Mouse (Mus musculus): ENCODE measurements around the gene Rab4a. TPM values are rescaled to one million over a fixed set of nuclear protein-coding genes. Genes with fewer than 3 reads are reported as not detected.
A peak's percentile ranks its signal among the peaks of the same experiment; 100 is the strongest.

The Rab4a gene
- polyA plus RNA-seq, 1 experiment from 2014 or later = 30.1 TPM

DNA sequence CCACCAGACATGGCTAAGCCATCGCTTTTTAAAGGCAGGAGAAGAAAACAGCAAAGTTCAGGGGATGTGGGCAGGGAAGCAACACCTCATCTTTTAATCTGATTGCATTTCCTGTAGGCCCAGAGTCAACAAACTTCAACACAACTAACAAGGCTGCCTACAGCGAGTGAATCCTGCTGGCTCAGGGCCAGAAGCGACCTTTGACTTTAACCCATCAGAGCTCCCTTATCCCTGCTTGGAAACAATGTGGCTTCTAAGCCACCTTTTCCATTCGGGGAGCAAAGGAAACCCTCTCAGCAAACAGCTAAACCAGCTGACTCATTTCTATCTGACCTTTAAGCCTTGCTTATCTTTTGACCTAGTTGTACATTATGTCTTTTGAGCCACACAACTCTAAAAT is 9.0 kb upstream of the Rab4a start:
- 23% methylated on average over 4 of the region's 4 CpGs for WGBS
- DNase-seq (peak; percentile 48), ATAC-seq (ENCODE audit: insufficient read depth) (no peak)
- Histone ChIP-seq H3K4me1 (ENCODE audit: insufficient read depth) (no peaks in the 10 kb centered on the region), H3K27me3 (ENCODE audit: insufficient read depth, low read length) (no peaks in the 10 kb centered on the region), H3K27ac (ENCODE audit: low read depth) (no peak overlapping the region), H3K4me3 (ENCODE audit: low read depth, low read length) (no peak overlapping the region), H3K9me3 (ENCODE audit: low read depth, low read length) (no peaks in the 10 kb centered on the region), H3K36me3 (ENCODE audit: insufficient read depth) (no peaks in the 10 kb centered on the region), H3K9ac (no peak overlapping the region), H3K4me2 (no peak overlapping the region)
- TF ChIP-seq CTCF (IDR thresholded peaks at IDR 0.05; ENCODE audit: low read depth) = no peak

DNA sequence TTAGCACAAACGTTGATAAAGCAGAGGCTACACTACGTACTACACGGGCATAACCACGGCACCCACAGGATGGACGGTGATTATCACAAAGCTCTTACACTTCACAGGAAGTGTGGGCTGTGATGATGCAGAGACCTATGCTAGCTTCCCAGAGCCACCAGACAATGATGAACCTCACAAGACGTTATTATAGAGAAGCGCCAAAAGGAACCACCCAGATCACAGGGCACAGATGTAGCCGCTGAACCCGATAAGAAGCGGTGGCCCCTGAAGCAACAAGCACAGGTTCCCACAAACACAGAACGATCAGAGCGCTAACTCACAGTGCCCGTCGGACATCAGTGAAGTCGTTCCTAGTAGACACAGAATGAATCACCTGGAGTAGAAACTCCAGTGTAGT is 7.9 kb upstream of the Rab4a start:
- H3K36me3 ChIP-seq (ENCODE audit: insufficient read depth) = no peaks in the 10 kb centered on the region
- 87% methylated on average over 15 of the region's 15 CpGs for whole genome bisulfite sequencing
- no peaks in the 10 kb centered on the region for H3K4me1 ChIP-seq (ENCODE audit: insufficient read depth)
- H3K27me3 ChIP-seq (ENCODE audit: insufficient read depth, low read length) = no peaks in the 10 kb centered on the region
- DNase-seq (no peak), ATAC-seq (ENCODE audit: insufficient read depth) (no peak)
- no peak for TF ChIP-seq CTCF (IDR thresholded peaks at IDR 0.05; ENCODE audit: low read depth)
- H3K27ac ChIP-seq (ENCODE audit: low read depth) = no peak overlapping the region
- no peak overlapping the region for H3K9ac ChIP-seq
- H3K9me3 ChIP-seq (ENCODE audit: low read depth, low read length) = no peaks in the 10 kb centered on the region
- no peak overlapping the region for H3K4me3 ChIP-seq (ENCODE audit: low read depth, low read length)
- no peak overlapping the region for H3K4me2 ChIP-seq

DNA sequence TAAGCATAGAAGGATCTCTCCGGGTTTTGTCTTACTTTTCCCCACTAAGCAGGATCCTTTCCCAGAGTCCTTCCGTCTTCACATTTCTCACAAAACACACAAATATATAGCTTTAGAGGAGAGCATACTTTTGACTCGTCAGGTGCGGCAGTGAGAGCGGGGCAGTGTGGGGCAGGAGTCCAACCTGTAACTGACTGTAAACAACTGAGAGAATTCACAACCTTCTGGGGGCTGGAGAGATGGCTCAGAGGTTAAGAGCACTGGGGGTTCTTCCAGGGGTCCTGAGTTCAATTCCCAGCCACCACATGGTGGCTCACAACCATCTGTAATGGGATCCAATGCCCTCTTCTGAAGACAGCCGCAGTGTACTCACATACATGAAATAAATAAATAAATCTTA is 6.4 kb upstream of the Rab4a start:
- H3K9ac ChIP-seq = no peak overlapping the region
- no peak for ATAC-seq (ENCODE audit: insufficient read depth)
- H3K4me3 ChIP-seq (ENCODE audit: low read depth, low read length) = no peak overlapping the region
- DNase-seq = no peak
- no peak for TF ChIP-seq CTCF (IDR thresholded peaks at IDR 0.05; ENCODE audit: low read depth)
- H3K4me1 ChIP-seq (ENCODE audit: insufficient read depth) = no peaks in the 10 kb centered on the region
- H3K36me3 ChIP-seq (ENCODE audit: insufficient read depth) = no peaks in the 10 kb centered on the region
- H3K27ac ChIP-seq (ENCODE audit: low read depth) = no peak overlapping the region
- WGBS = 75% methylated on average over 6 of the region's 6 CpGs
- H3K9me3 ChIP-seq (ENCODE audit: low read depth, low read length) = no peaks in the 10 kb centered on the region
- H3K27me3 ChIP-seq (ENCODE audit: insufficient read depth, low read length) = no peaks in the 10 kb centered on the region
- H3K4me2 ChIP-seq = no peak overlapping the region

DNA sequence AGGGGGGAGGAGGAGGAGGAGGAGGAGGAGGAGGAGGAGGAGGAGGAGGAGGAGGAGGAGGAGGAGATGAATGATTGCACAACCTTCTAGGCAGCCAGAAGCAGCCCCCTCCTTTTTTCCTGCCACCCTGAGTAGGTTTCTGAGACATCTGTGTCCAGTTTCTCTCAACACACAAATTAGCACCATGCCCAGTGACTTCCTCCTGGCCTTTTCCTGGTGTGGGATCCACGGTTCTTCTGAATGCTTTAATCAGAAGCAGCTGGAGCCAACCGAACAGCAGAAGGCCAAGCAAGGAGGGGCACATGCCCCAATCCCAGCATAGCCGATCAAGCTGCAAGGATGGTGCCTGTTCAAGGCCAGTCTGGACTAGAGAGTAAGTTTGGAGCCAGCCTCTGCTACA is 5.9 kb upstream of the Rab4a start:
- no peaks in the 10 kb centered on the region for H3K4me1 ChIP-seq (ENCODE audit: insufficient read depth)
- TF ChIP-seq CTCF (IDR thresholded peaks at IDR 0.05; ENCODE audit: low read depth) = no peak
- H3K9ac ChIP-seq = no peak overlapping the region
- DNase-seq (no peak), ATAC-seq (ENCODE audit: insufficient read depth) (no peak)
- H3K9me3 ChIP-seq (ENCODE audit: low read depth, low read length) = no peaks in the 10 kb centered on the region
- H3K27ac ChIP-seq (ENCODE audit: low read depth) = no peak overlapping the region
- no peak overlapping the region for H3K4me3 ChIP-seq (ENCODE audit: low read depth, low read length)
- no peaks in the 10 kb centered on the region for H3K27me3 ChIP-seq (ENCODE audit: insufficient read depth, low read length)
- no peak overlapping the region for H3K4me2 ChIP-seq
- 31% methylated on average over 3 of the region's 3 CpGs for WGBS
- no peaks in the 10 kb centered on the region for H3K36me3 ChIP-seq (ENCODE audit: insufficient read depth)

DNA sequence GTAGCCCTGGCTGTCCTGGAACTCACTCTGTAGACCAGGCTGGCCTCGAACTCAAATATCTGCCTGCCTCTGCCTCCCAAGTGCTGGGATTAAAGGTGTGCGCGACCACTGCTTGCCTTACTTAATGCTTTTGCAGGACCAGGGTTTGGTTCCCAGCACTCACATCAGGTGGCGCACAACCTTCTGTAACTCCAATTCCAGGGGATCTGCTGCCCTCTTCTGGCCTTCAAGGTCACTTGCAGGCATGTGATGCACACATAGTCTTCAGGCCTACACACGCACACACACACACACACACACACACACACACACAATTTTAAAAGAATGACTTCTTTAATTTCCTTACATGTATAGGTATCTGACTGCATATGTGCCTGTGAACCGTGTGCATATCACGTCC is 4.9 kb upstream of the Rab4a start:
- Histone ChIP-seq H3K9me3 (ENCODE audit: low read depth, low read length) (no peaks in the 10 kb centered on the region), H3K27ac (ENCODE audit: low read depth) (no peak overlapping the region), H3K4me2 (no peak overlapping the region), H3K9ac (no peak overlapping the region), H3K4me1 (ENCODE audit: insufficient read depth) (no peaks in the 10 kb centered on the region), H3K27me3 (ENCODE audit: insufficient read depth, low read length) (no peaks in the 10 kb centered on the region), H3K36me3 (ENCODE audit: insufficient read depth) (no peaks in the 10 kb centered on the region), H3K4me3 (ENCODE audit: low read depth, low read length) (no peak overlapping the region)
- TF ChIP-seq CTCF (IDR thresholded peaks at IDR 0.05; ENCODE audit: low read depth) = 0 out of 2 replicates have a peak, but pooled peaks have one; percentile 12
- no peak for DNase-seq
- no peak for ATAC-seq (ENCODE audit: insufficient read depth)
- 92% methylated on average over 7 of the region's 7 CpGs for WGBS

DNA sequence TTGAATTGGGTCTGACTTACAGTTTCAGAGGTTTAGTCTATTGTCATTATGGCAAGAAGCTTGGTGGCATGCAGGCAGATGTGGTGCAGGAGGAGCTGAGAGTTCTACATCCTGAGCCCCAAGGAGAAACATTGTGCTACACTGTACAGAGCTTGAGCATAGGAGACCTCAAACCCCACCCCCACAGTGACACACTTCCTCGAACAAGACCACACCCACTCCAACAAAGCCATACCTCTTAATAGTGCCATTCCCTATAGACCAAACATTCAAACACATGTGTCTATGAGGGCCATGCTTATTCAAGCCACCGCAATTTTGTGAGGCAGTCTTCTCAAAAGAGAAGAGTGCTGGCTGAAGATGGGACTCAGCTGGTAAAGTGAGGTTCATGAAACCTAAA is 4.2 kb upstream of the Rab4a start:
- no peaks in the 10 kb centered on the region for H3K27me3 ChIP-seq (ENCODE audit: insufficient read depth, low read length)
- no peak for DNase-seq
- ATAC-seq (ENCODE audit: insufficient read depth) = no peak
- no peaks in the 10 kb centered on the region for H3K9me3 ChIP-seq (ENCODE audit: low read depth, low read length)
- no peak overlapping the region for H3K9ac ChIP-seq
- H3K4me2 ChIP-seq = no peak overlapping the region
- H3K36me3 ChIP-seq (ENCODE audit: insufficient read depth) = no peaks in the 10 kb centered on the region
- no peak for TF ChIP-seq CTCF (IDR thresholded peaks at IDR 0.05; ENCODE audit: low read depth)
- H3K4me3 ChIP-seq (ENCODE audit: low read depth, low read length) = no peak overlapping the region
- H3K27ac ChIP-seq (ENCODE audit: low read depth) = no peak overlapping the region
- 78% methylated on average over 2 of the region's 2 CpGs for WGBS
- H3K4me1 ChIP-seq (ENCODE audit: insufficient read depth) = no peaks in the 10 kb centered on the region

DNA sequence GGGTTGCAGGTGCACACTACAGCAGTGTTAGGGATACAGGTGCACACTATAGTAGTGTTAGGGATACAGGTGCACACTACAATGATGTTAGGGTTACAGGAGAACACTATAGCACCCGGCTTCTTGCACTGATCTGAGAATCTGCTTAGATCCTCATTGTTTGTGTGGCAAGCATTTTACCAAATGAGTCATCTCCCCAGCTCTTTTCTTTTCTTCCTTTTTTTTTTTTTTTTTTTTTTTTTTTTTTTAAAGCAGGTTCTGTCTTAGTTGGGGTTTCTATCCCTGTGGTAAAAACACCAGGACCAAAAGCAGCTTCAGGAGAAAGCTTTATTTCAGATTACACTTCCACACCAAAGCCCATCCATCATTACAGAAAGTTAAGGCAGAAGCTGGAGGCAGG is 2.1 kb upstream of the Rab4a start:
- no peaks in the 10 kb centered on the region for H3K36me3 ChIP-seq (ENCODE audit: insufficient read depth)
- H3K27ac ChIP-seq (ENCODE audit: low read depth) = no peak overlapping the region
- 54% methylated on average over 1 of the region's 1 CpGs for WGBS
- no peak overlapping the region for H3K9ac ChIP-seq
- H3K4me1 ChIP-seq (ENCODE audit: insufficient read depth) = 0 out of 2 replicates have a peak, but pooled peaks cover 3% of the 10 kb centered on the region
- no peaks in the 10 kb centered on the region for H3K9me3 ChIP-seq (ENCODE audit: low read depth, low read length)
- H3K4me3 ChIP-seq (ENCODE audit: low read depth, low read length) = no peak overlapping the region
- DNase-seq (no peak), ATAC-seq (ENCODE audit: insufficient read depth) (no peak)
- no peak overlapping the region for H3K4me2 ChIP-seq
- no peaks in the 10 kb centered on the region for H3K27me3 ChIP-seq (ENCODE audit: insufficient read depth, low read length)
- no peak for TF ChIP-seq CTCF (IDR thresholded peaks at IDR 0.05; ENCODE audit: low read depth)

DNA sequence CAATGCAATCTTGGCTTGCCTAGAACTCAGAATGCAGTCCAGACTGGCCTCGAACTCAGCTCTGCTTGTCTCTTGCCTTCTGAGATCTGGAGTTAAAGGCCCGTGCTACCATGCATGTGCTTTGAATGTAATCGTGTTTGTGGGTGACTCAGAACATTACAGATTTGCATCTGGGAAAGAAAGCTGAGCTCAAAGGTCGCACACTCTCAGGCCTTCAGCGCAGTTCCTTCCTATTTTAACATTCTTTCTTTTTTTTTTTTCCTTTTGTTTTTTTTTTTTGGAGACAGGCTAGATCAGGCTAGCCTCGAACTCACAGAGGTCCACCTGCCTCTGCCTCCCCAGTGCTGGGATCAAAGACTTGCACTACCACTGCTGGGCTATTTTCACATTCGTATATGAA is 1.2 kb upstream of the Rab4a start:
- no peak for DNase-seq
- Histone ChIP-seq H3K4me3 (ENCODE audit: low read depth, low read length) (no peak overlapping the region), H3K27ac (ENCODE audit: low read depth) (no peak overlapping the region), H3K9ac (no peak overlapping the region), H3K4me1 (ENCODE audit: insufficient read depth) (0 out of 2 replicates have a peak, but pooled peaks cover 3% of the 10 kb centered on the region), H3K36me3 (ENCODE audit: insufficient read depth) (no peaks in the 10 kb centered on the region), H3K27me3 (ENCODE audit: insufficient read depth, low read length) (no peaks in the 10 kb centered on the region), H3K4me2 (no peak overlapping the region), H3K9me3 (ENCODE audit: low read depth, low read length) (no peaks in the 10 kb centered on the region)
- ATAC-seq (ENCODE audit: insufficient read depth) = no peak
- 83% methylated on average over 7 of the region's 7 CpGs for WGBS
- no peak for TF ChIP-seq CTCF (IDR thresholded peaks at IDR 0.05; ENCODE audit: low read depth)

Data from lung, embryonic 14.5 days (tissue).